Mouse (Mus musculus) spleen, adult 10 weeks (tissue): ENCODE data around the gene Abca17. TPM values are rescaled to one million over a fixed set of nuclear protein-coding genes. Genes with fewer than 3 reads are reported as not detected.

Source experiments
- polyA plus RNA-seq: library from polyadenylated mRNA; stranded (reverse); fragments of 350-450 nt; fragmentation: Illumina TruSeq; extraction: RNeasy Lipid Tissue Mini Kit (QIAGEN cat#74804); gene quantifications from one replicate; pipeline ENCODE4 v1.2.3, GENCODE M21; 2015; ENCODE audit warnings: low replicate concordance; ENCODE audit not compliant: insufficient read depth

Abca17 gene
- 0.91 TPM for polyA plus RNA-seq

DNA sequence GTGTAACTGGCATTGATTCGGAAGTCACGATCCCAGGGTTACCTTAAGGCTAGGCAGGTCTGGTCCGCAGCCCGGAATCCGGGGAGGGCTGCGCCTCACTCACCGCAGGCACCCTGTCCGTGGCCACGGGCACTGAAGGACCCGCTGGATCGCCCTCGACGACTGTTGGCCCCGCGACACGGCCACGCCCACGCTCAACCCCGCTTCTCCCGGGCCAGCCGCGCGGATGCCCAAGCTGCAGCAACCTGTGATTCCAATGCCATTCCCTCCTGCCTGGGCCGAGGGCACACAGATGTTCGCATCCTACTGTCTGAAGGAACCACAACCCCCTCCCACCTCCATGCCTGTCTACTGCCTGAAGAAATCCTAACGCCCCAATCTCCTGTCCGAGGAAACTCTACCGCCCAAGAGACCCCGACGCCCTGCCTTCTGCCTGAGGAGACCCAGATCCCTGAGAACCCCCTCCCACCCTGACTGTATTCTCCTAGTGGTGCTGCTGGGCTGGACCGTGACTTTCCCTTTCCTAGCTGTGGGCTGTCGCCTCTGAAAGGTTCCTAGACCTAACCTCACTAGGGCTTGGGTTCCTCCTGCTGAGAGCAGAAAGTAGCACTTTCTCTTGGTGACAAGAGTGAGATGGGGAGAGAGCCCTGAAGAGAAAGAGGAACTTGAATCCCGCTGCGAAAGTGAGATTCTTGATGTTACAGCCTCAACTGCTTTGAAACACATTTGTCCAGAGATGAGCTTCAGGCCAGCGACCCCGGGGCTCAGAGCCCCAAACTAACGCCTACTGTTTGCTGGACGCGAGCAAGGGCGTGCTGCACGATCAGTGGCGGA, at the start of gene Abca17:
Abca17 (minus strand) TSS at position 143 of the 834 bp plus-strand sequence.

DNA sequence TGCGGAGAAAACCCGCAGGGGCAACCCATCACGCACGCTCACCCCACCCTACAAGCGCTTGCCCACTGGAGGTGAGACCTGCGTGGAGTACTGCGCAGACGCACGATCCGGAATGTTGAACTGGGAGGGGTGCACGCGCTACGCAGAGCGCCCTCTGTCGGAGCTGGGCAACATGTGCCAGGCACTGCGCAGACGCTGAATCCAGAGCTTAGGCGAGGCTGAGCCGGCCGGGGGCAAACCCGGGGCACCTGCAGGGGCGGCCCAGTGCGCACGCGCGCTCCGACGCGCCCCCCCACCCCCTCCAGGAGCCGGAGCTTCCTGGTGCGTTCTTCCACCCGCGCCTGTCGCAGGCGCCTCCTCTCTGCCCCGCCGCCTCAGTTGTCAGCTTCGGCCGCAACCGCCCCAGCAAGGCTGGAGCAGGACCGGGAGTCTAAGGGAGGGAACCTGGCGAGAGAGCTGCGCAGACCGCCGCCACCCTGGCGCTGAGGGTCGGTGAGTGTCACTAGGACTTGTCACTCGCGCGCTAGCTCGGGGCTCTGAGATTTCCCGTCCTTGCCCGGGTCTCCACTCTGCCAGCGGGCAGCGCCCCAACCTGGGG, 991 bp upstream of the Abca17 start, which contains the start of gene Abca3:
Abca3 (plus strand) TSS at position 191 of the 598 bp plus-strand sequence.

GRCm38 (mm10) chr17:24251320-24252069, 99.4 kb downstream of the Abca17 start, which contains the start of gene Ccnf:
Gene Ccnf, minus strand, starts transcription at chr17:24251484.

DNA sequence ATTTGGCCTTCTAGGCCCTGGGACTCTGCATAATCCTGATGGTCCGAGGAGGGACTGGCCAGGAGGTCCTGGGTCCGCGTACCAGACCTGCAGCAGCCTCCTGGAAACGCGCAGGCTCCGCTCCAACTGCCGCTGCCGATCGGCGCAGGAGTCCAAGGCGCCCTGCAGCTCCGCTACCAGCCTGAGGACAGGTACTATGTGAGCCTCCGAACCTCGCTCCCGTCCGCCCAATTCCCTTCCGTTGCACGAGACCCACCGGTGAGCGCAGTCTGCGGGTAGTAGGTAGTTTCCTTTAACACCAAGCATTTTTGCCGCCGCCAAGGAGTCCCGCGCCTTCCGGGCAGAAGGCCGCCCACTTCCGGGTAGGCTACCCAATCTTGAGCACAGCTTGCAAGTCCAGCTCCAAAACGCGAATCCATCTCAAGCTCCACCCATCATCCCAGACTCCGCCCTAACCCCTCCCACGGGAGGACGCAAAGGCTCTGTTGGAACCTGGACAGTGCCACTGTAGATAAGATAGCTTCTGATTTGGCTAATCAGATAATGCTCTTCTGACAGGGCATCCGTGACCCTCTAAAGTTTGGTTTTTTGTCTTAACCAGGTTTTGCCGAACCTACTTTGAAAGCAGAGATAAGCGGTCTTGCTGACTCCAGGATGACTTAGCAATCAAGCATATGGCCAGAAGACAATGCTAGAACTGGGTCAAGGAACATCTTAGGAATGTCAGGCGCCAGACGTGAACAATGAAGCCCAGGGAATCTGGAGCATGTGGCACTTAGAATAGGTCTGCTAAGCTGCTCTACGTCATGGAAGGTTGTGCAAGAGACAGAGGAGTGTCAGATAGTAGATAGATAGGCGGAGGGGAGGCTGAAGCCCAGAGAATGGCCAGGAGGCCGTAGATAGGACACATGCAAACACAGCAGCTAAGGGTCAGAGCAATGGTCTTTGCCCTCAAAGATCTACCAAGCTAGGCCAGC, 130.1 kb downstream of the Abca17 start, which contains the start of gene Tedc2:
Tedc2 (minus strand) TSS at position 417 of the 977 bp plus-strand sequence.

Other genes starting within 250 kb of the Abca17 start
- gene Pdpk1, start 200.1 kb downstream of the Abca17 start, polyA plus RNA-seq: 44.5 TPM
- 10.0 TPM for gene Amdhd2, start 187.3 kb downstream of the Abca17 start, polyA plus RNA-seq
- gene Atp6v0c, start 181.4 kb downstream of the Abca17 start, polyA plus RNA-seq: 93.7 TPM
- 3.2 TPM for gene Tbc1d24, start 145.5 kb downstream of the Abca17 start, polyA plus RNA-seq
- 0.25 TPM for gene Ntn3, start 141.5 kb downstream of the Abca17 start, polyA plus RNA-seq
- 5.4 TPM for gene Tedc2, start 130.2 kb downstream of the Abca17 start, polyA plus RNA-seq
- 6.5 TPM for gene Ccnf, start 99.6 kb downstream of the Abca17 start, polyA plus RNA-seq
- 26.4 TPM for gene Abca3, start 882 bp upstream of the Abca17 start, polyA plus RNA-seq
- gene Rnps1, start 63.5 kb upstream of the Abca17 start, polyA plus RNA-seq: 110 TPM
- gene Eci1, start 75.6 kb upstream of the Abca17 start, polyA plus RNA-seq: 37.5 TPM
- gene Dnase1l2, start 92.0 kb upstream of the Abca17 start, polyA plus RNA-seq: 8.5 TPM
- 22.7 TPM for gene E4f1, start 119.2 kb upstream of the Abca17 start, polyA plus RNA-seq
- 18.8 TPM for gene Pgp, start 119.3 kb upstream of the Abca17 start, polyA plus RNA-seq
- 0.26 TPM for gene Bricd5, start 122.8 kb upstream of the Abca17 start, polyA plus RNA-seq
- gene Mlst8, start 128.0 kb upstream of the Abca17 start, polyA plus RNA-seq: 19.8 TPM
- gene Caskin1, start 137.5 kb upstream of the Abca17 start, polyA plus RNA-seq: 0.08 TPM
- gene Traf7, start 176.9 kb upstream of the Abca17 start, polyA plus RNA-seq: 125 TPM
- 1.7 TPM for gene Rab26, start 183.1 kb upstream of the Abca17 start, polyA plus RNA-seq
- 31.5 TPM for gene Pkd1, start 198.8 kb upstream of the Abca17 start, polyA plus RNA-seq